Mouse (Mus musculus) limb, embryonic 14.5 days (tissue): Measurements from ENCODE around the gene Osbpl8. TPM values are rescaled to one million over a fixed set of nuclear protein-coding genes. Genes with fewer than 3 reads are reported as not detected.

Source experiments
- ATAC-seq: fragments of 200-750 bp; cut with Nextera tagmentation; 2 replicates; pipeline ENCODE4 v1.8.0; 2017; ENCODE audit warnings: low read depth, moderate number of reproducible peaks, moderate TSS enrichment; ENCODE audit not compliant: low FRiP score
- DNase-seq: peaks from one replicate; pipeline ENCODE4 v3.0.0-alpha.2; 2015; ENCODE audit warnings: low spot score
- H3K27ac ChIP-seq: fragments of 300-500 bp; sonication (generic); replicated peaks from 2 replicates; pipeline ENCODE4 v1.5.1; 2014; ENCODE audit warnings: low read depth, mild to moderate bottlenecking, low read length, moderate library complexity, mixed read lengths
- H3K27me3 ChIP-seq: fragments of 300-500 bp; sonication (generic); 2 replicates; pipeline ENCODE4 v1.6.1; 2014; ENCODE audit warnings: low read length, mixed read lengths; ENCODE audit not compliant: control insufficient read depth, insufficient read depth
- H3K36me3 ChIP-seq: fragments of 300-500 bp; sonication (generic); 2 replicates; pipeline ENCODE4 v1.6.1; 2014; ENCODE audit warnings: mild to moderate bottlenecking, low read length, moderate library complexity, mixed read lengths; ENCODE audit not compliant: control insufficient read depth, insufficient read depth
- H3K4me1 ChIP-seq: fragments of 300-500 bp; sonication (generic); 2 replicates; pipeline ENCODE4 v1.6.1; 2014; ENCODE audit warnings: antibody characterized with exemption, low read length, mixed read lengths; ENCODE audit not compliant: control insufficient read depth, insufficient read depth
- H3K4me2 ChIP-seq: fragments of 300-500 bp; sonication (generic); replicated peaks from 2 replicates; pipeline ENCODE4 v1.6.1; 2014; ENCODE audit warnings: low read depth, mild to moderate bottlenecking, low read length, moderate library complexity; ENCODE audit not compliant: severe bottlenecking
- H3K4me3 ChIP-seq: fragments of 300-500 bp; sonication (generic); replicated peaks from 2 replicates; pipeline ENCODE4 v1.5.1; 2014; ENCODE audit warnings: low read length
- H3K9ac ChIP-seq: fragments of 300-500 bp; sonication (generic); 2 replicates; pipeline ENCODE4 v1.6.1; 2014; ENCODE audit warnings: mild to moderate bottlenecking, low read depth, low read length, moderate library complexity; ENCODE audit not compliant: severe bottlenecking
- H3K9me3 ChIP-seq: fragments of 300-500 bp; sonication (generic); 2 replicates; pipeline ENCODE4 v1.6.1; 2016; ENCODE audit warnings: low read length; ENCODE audit not compliant: control insufficient read depth
- POLR2A ChIP-seq: fragments of 200-500 bp; IDR thresholded peaks from 2 replicates; pipeline ENCODE4 v1.8.0; 2012; ENCODE audit warnings: inconsistent platforms, mild to moderate bottlenecking, moderate library complexity, borderline replicate concordance; ENCODE audit not compliant: insufficient read depth, insufficient read length; ENCODE audit errors: extremely low read depth
- WGBS: fragments of 180-500 bp; shearing (Covaris S2); extraction: QIAGEN DNeasy Blood & Tissue Kit; methylation state at CpG from one replicate; pipeline ENCODE4 v1.1.7; 2014; 5-methylcytosine and 5-hydroxymethylcytosine counted together
- polyA plus RNA-seq, 2 experiments: library from polyadenylated mRNA; depleted of rRNA in 1 of 2; stranded (reverse) in 1 of 2; unstranded in 1 of 2; fragments of >200 nt; fragmentation: Nextera tagmentation in 1 of 2; extraction: Ambion mirVana in 1 of 2; gene quantifications; 2 replicates each; pipeline versions ENCODE4 v1.2.1 to v1.2.3; 2012 to 2014

Gene Osbpl8
- polyA plus RNA-seq, 2 experiments, result 9.0 to 10.4 TPM

DNA sequence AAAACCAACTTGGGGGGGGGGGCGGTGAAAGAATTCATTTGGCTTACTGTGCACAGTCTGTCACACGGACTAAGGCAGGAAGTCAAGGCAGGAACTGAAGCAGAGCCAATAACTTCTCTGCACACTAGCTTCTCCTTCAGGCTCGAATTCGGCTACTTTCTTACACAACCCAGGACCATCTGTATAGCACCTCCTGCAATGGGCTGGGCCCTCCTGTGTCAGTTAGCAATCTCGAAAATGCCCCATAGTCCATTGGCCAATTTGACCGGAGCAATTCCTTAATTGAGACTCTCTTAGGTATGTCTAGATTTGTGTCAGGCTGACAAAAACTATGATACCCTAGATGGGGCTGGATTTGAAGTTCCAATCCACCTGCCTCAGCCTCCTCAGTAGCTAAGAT, 3.2 kb upstream of the Osbpl8 start:
- Histone ChIP-seq H3K27me3 (no peaks in the 10 kb centered on the region), H3K9me3 (no peaks in the 10 kb centered on the region), H3K4me1 (peaks cover 10% of the 10 kb centered on the region), H3K4me3 (no peak overlapping the region), H3K4me2 (no peak overlapping the region), H3K27ac (no peak overlapping the region), H3K36me3 (no peaks in the 10 kb centered on the region), H3K9ac (no peak overlapping the region)
- DNase-seq (no peak), ATAC-seq (no peak)
- 87% methylated on average over 6 of the region's 6 CpGs for WGBS
- no peak for TF ChIP-seq POLR2A

DNA sequence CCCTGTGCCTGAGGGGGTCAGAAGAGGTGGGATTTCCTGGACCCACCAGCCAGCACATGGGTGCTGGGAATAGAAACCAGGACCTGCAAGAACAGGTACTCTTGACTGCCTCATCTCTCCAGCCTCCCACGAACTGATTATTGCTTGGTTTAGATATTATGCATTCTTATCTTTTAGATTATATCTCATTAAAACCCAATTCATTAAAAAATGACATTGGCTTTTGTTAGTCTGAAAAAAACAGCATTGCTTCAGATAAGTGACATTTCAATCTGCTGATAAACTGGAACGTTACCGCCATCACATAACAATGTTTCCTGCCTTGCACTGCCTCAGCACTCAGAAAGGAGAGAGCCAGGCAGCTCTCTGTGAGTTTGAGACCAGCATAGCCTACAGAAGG, 1.5 kb upstream of the Osbpl8 start:
- peaks cover 11% of the 10 kb centered on the region for H3K4me1 ChIP-seq
- no peaks in the 10 kb centered on the region for H3K9me3 ChIP-seq
- ATAC-seq (no peak), DNase-seq (no peak)
- TF ChIP-seq POLR2A, result no peak
- H3K36me3 ChIP-seq, result no peaks in the 10 kb centered on the region
- no peak overlapping the region for H3K4me2 ChIP-seq
- H3K27ac ChIP-seq, result no peak overlapping the region
- H3K4me3 ChIP-seq, result no peak overlapping the region
- H3K27me3 ChIP-seq, result no peaks in the 10 kb centered on the region
- 73% methylated on average over 3 of the region's 3 CpGs for WGBS
- no peak overlapping the region for H3K9ac ChIP-seq

DNA sequence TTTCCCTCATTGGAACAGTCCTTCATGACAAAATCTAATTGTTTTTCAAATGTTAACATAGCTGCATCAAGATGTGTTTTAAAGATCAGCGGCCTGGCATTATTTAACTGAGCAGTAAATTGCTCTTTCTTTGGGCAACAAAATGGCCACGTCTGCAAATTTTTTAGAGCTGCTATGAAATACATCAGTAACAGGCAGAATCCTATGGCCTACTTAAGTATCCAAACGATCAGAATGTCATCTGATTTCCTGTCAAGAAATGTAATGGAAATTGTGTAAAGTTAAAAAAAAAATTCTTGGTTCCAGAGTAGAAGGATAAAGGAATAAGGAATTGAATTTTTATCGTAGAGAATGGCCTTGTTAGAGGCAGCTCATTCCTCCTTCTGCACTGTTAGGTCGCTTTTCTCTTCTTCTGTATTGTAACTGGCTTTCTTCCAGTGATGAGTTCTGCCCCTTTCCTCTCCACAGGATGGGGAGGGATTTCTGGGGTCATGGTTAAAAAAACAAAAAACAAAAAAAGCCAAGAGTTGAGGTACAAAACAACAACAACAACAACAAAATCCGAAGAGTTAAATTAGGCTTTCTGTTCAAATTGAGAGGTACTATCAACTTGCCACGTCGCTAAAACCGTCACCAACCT, 831 bp upstream of the Osbpl8 start:
- H3K9ac ChIP-seq, result 0 out of 2 replicates have a peak overlapping the region, but pooled peaks have one; percentile 92
- no peaks in the 10 kb centered on the region for H3K9me3 ChIP-seq
- peak overlapping the region; percentile 97 for H3K4me3 ChIP-seq
- DNase-seq (peak; percentile 24), ATAC-seq (no peak)
- 27% methylated on average over 9 of the region's 9 CpGs for WGBS
- H3K4me2 ChIP-seq, result peak overlapping the region; percentile 69
- H3K4me1 ChIP-seq, result peaks cover 11% of the 10 kb centered on the region
- TF ChIP-seq POLR2A, result no peak
- H3K36me3 ChIP-seq, result no peaks in the 10 kb centered on the region
- H3K27ac ChIP-seq, result peak overlapping the region; percentile 76; the same call in 1 of the 2 replicates
- no peaks in the 10 kb centered on the region for H3K27me3 ChIP-seq

GRCm38 (mm10) chr10:111165219-111165981, 848 bp downstream of the Osbpl8 start:
- H3K27ac ChIP-seq, result peak overlapping the region; percentile 88
- peaks cover 11% of the 10 kb centered on the region for H3K4me1 ChIP-seq
- under 1% methylated on average over 50 of the region's 52 CpGs for whole genome bisulfite sequencing
- peak overlapping the region; percentile 92 for H3K9ac ChIP-seq
- no peaks in the 10 kb centered on the region for H3K27me3 ChIP-seq
- TF ChIP-seq POLR2A, result 0 out of 2 replicates have a peak, but pooled peaks have one; percentile 40
- H3K9me3 ChIP-seq, result no peaks in the 10 kb centered on the region
- H3K4me2 ChIP-seq, result peak overlapping the region; percentile 66
- H3K4me3 ChIP-seq, result peak overlapping the region; percentile 97
- ATAC-seq (peak; percentile 25), DNase-seq (peak; percentile 40)
- no peaks in the 10 kb centered on the region for H3K36me3 ChIP-seq

- Histone ChIP-seq H3K4me1 (peaks cover 16% of the 10 kb centered on the region), H3K4me2 (peak overlapping the region; percentile 66), H3K27me3 (no peaks in the 10 kb centered on the region), H3K9ac (peak overlapping the region; percentile 92), H3K4me3 (peak overlapping the region; percentile 97), H3K27ac (peak overlapping the region; percentile 88; the same call in 1 of the 2 replicates), H3K9me3 (no peaks in the 10 kb centered on the region), H3K36me3 (no peaks in the 10 kb centered on the region)
- WGBS, result 13% methylated on average over 4 of the region's 4 CpGs
- no peak for ATAC-seq
- no peak for DNase-seq
- no peak for TF ChIP-seq POLR2A
Observed at GRCm38 (mm10) chr10:111166057-111166841, 1.7 kb downstream of the Osbpl8 start.
